Mouse (Mus musculus): ENCODE data around the gene Tedc1. TPM values are rescaled to one million over a fixed set of nuclear protein-coding genes. Genes with fewer than 3 reads are reported as not detected.
A peak's percentile ranks its signal among the peaks of the same experiment; 100 is the strongest.

Gene Tedc1
- total and polyA plus RNA-seq, 2 experiments from 2014 or later, result 4.3 to 8.8 TPM

DNA sequence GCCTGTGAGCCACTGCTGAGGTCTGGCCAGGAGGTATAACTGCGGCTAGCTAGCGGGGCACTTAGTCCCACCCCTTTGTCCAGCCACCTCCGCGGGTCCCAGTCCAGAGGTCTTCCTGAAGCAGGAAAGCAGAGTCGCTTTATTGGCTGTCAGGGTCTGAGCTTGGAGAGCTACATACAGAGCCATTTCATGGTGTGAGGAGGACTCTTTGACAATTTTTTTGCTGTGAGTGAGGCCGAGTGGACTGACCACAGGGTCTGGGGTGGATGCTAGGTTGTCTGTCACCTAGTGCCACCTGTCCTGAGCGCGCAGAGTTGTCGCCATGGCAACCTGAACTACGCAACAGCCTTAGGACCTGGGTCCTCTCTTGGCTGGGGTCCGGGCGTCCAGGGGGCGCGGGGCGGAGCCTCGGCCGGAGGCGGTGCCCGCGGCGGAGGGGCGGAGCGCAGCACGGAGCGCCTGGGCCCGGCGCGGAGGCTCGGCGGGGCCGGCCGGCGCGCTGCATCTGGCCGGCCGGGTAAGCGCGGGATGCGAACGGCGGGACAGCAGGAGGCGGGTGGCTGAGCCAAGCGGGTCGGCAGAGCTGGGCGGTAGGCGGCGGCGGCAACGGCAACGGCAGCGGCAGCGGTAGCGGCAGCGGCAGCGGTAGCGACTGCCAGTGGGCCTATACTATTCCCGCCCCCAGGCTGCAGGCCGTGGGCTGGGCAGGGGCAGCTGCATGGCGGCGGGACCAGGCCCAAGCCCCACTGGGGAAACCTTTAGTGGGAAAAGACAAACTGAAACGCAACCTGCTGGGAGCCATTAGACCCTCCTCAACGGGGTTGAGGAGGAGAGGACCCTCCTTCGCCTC is 29.4 kb downstream of the Tedc1 start, which contains the start of gene Tmem121:
Tmem121 (plus strand) TSS at position 489 of the 850 bp plus-strand sequence.
- WGBS, result 1% methylated on average over 50 of the region's 63 CpGs
- peaks cover 24% of the 10 kb centered on the region for H3K36me3 ChIP-seq (ENCODE audit: insufficient read depth, low read length)
- no peak for TF ChIP-seq CTCF (IDR thresholded peaks at IDR 0.05)
- peaks cover 11% of the 10 kb centered on the region for H3K4me1 ChIP-seq (ENCODE audit: insufficient read depth, low read length)
- H3K4me3 ChIP-seq (ENCODE audit: low read depth, low read length), result peak within 1 kb of the TSS; percentile 69
- H3K4me2 ChIP-seq (ENCODE audit: low read depth, low read length, poor library complexity, severe bottlenecking), result peak within 1 kb of the TSS; percentile 95
- H3K9ac ChIP-seq (replicated peaks; ENCODE audit: low read length, poor library complexity, severe bottlenecking), result peak within 1 kb of the TSS; percentile 88
- H3K27me3 ChIP-seq (ENCODE audit: insufficient read depth, low read length), result no peaks in the 10 kb centered on the region
- peak within 1 kb of the TSS; percentile 77 for H3K27ac ChIP-seq (ENCODE audit: low read depth, low read length)
- ATAC-seq (ENCODE audit: low FRiP score), result peak; percentile 45
- H3K9me3 ChIP-seq (ENCODE audit: low read length), result no peaks in the 10 kb centered on the region
- DNase-seq (ENCODE audit: low spot score), result peak; percentile 53

DNA sequence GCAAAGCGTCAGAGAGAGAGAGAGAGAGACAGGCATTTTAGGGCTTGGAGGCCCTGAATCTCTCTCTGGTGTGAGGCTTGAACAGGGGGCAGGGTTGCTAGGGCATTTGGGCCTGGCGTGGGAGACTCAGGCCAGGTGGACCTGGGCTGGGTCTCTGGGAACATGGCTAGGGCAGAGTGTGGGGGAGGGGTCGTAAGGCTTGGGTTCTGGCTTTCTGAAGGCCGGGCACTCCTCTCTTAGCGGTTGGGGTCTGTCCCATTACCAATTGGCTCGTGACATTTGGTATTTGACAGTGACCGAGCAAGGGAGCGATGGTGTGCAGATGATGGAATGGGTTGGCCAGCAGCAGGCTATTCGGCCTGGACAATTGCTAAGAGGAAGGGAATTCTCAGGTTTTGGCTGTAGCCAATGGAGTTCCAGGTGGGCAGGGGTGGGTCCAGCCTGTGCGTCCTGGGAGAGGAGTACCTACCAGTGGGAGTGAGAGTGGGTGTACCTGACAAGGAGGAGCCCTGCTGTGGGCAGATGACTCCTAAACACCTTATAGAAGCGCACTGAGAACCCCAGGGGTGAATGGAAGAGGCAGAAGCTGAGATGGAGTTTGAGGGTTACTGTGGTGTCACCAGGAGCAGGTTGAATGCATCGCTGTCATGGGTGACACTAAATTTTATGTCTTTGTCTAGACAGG is 30.2 kb downstream of the Tedc1 start:
- Histone ChIP-seq H3K9me3 (ENCODE audit: low read length) (no peaks in the 10 kb centered on the region), H3K9ac (replicated peaks; ENCODE audit: low read length, poor library complexity, severe bottlenecking) (peak overlapping the region; percentile 88), H3K4me3 (ENCODE audit: low read depth, low read length) (peak overlapping the region; percentile 69), H3K27ac (ENCODE audit: low read depth, low read length) (peak overlapping the region; percentile 77), H3K36me3 (ENCODE audit: insufficient read depth, low read length) (peaks cover 30% of the 10 kb centered on the region), H3K4me1 (ENCODE audit: insufficient read depth, low read length) (peaks cover 11% of the 10 kb centered on the region), H3K27me3 (ENCODE audit: insufficient read depth, low read length) (no peaks in the 10 kb centered on the region), H3K4me2 (ENCODE audit: low read depth, low read length, poor library complexity, severe bottlenecking) (peak overlapping the region; percentile 95)
- 41% methylated on average over 12 of the region's 12 CpGs for WGBS
- ATAC-seq (ENCODE audit: low FRiP score) (0 out of 2 replicates have a peak, but pooled peaks have one; percentile 4), DNase-seq (ENCODE audit: low spot score) (no peak)
- TF ChIP-seq CTCF (IDR thresholded peaks at IDR 0.05), result no peak

- Histone ChIP-seq H3K9ac (replicated peaks; ENCODE audit: low read length, poor library complexity, severe bottlenecking) (peak overlapping the region; percentile 88), H3K4me2 (ENCODE audit: low read depth, low read length, poor library complexity, severe bottlenecking) (peak overlapping the region; percentile 95), H3K4me1 (ENCODE audit: insufficient read depth, low read length) (peaks cover 11% of the 10 kb centered on the region), H3K4me3 (ENCODE audit: low read depth, low read length) (peak overlapping the region; percentile 69), H3K9me3 (ENCODE audit: low read length) (no peaks in the 10 kb centered on the region), H3K27me3 (ENCODE audit: insufficient read depth, low read length) (no peaks in the 10 kb centered on the region), H3K27ac (ENCODE audit: low read depth, low read length) (peak overlapping the region; percentile 26; the same call in 1 of the 2 replicates), H3K36me3 (ENCODE audit: insufficient read depth, low read length) (peaks cover 31% of the 10 kb centered on the region)
- DNase-seq (ENCODE audit: low spot score), result no peak
- no peak for TF ChIP-seq CTCF (IDR thresholded peaks at IDR 0.05)
- 56% methylated on average over 4 of the region's 4 CpGs for WGBS
- no peak for ATAC-seq (ENCODE audit: low FRiP score)
These were observed 30.8 kb downstream of the Tedc1 start for GRCm38 (mm10) chr12:113187011-113187375.

DNA sequence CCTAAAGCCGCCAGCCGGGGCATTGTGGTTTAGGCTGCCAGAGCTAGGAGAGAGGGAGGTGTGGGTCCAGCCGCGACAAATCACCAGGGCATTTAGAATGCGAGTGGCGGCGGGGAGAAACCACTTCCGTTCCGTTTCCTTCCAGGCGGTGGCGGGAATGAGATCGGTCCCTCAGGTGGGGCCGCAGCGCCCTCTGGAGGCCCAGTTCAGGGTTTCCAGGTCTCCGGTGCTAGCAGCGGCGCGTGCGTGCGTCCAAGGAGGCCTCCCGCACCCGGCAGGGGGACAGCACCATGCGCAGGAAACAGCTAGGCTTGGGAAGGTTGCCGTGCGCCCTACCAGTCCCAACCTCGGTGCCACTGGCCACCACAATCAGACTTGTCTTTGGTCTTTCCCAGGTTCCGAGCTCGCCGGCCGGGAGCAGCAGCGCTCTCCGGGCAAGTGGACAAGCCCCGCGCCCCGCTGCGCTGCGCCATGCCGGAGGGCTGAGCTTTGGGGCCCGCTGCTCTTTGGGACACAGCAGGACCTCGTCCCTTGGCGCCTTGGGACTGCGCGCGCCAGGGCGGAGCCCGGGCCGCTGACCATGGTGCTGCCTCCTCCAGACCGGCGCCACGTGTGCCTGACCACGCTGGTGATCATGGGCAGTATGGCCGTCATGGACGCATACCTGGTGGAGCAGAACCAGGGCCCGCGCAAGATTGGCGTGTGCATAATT is 31.5 kb downstream of the Tedc1 start:
- H3K27me3 ChIP-seq (ENCODE audit: insufficient read depth, low read length), result no peaks in the 10 kb centered on the region
- 5% methylated on average over 55 of the region's 56 CpGs for WGBS
- peak overlapping the region; percentile 88 for H3K9ac ChIP-seq (replicated peaks; ENCODE audit: low read length, poor library complexity, severe bottlenecking)
- peaks cover 31% of the 10 kb centered on the region for H3K36me3 ChIP-seq (ENCODE audit: insufficient read depth, low read length)
- ATAC-seq (ENCODE audit: low FRiP score) (peak; percentile 50), DNase-seq (ENCODE audit: low spot score) (peak; percentile 93)
- H3K4me1 ChIP-seq (ENCODE audit: insufficient read depth, low read length), result peaks cover 11% of the 10 kb centered on the region
- H3K4me2 ChIP-seq (ENCODE audit: low read depth, low read length, poor library complexity, severe bottlenecking), result peak overlapping the region; percentile 95
- H3K27ac ChIP-seq (ENCODE audit: low read depth, low read length), result no peak overlapping the region
- peak; percentile 94 for TF ChIP-seq CTCF (IDR thresholded peaks at IDR 0.05)
- peak overlapping the region; percentile 69 for H3K4me3 ChIP-seq (ENCODE audit: low read depth, low read length)
- no peaks in the 10 kb centered on the region for H3K9me3 ChIP-seq (ENCODE audit: low read length)

DNA sequence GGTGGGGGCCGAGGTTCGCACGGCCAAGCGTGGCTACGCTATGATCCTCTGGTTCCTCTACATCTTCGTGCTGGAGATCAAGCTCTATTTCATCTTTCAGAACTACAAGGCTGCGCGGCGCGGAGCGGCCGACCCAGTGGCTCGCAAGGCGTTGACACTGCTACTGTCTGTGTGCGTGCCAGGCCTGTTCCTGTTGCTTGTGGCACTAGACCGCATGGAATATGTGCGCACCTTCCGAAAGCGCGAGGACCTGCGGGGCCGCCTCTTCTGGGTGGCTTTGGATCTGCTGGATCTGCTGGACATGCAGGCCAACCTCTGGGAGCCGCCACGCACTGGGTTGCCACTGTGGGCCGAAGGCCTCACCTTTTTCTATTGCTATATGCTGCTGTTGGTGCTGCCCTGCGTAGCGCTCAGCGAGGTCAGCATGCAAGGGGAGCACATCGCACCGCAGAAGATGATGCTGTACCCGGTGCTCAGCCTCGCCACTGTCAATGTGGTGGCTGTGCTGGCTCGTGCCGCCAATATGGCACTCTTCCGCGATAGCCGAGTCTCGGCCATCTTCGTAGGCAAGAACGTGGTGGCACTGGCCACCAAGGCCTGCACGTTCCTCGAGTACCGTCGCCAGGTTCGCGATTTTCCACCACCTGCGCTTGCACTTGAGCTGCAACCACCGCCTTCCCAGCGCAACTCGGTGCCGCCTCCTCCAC is 32.3 kb downstream of the Tedc1 start:
- Histone ChIP-seq H3K4me2 (ENCODE audit: low read depth, low read length, poor library complexity, severe bottlenecking) (peak overlapping the region; percentile 95), H3K4me1 (ENCODE audit: insufficient read depth, low read length) (peaks cover 11% of the 10 kb centered on the region), H3K27me3 (ENCODE audit: insufficient read depth, low read length) (no peaks in the 10 kb centered on the region), H3K36me3 (ENCODE audit: insufficient read depth, low read length) (peaks cover 31% of the 10 kb centered on the region), H3K9ac (replicated peaks; ENCODE audit: low read length, poor library complexity, severe bottlenecking) (peak overlapping the region; percentile 88), H3K27ac (ENCODE audit: low read depth, low read length) (no peak overlapping the region), H3K4me3 (ENCODE audit: low read depth, low read length) (peak overlapping the region; percentile 69), H3K9me3 (ENCODE audit: low read length) (no peaks in the 10 kb centered on the region)
- DNase-seq (ENCODE audit: low spot score) (no peak), ATAC-seq (ENCODE audit: low FRiP score) (peak; percentile 2; the same call in 1 of the 2 replicates)
- 92% methylated on average over 50 of the region's 51 CpGs for WGBS
- no peak for TF ChIP-seq CTCF (IDR thresholded peaks at IDR 0.05)

Measured in midbrain, postnatal 0 days (tissue).